Comparison of ENCODE assay signal across 8 mouse cellular contexts in the genomic region with DNA sequence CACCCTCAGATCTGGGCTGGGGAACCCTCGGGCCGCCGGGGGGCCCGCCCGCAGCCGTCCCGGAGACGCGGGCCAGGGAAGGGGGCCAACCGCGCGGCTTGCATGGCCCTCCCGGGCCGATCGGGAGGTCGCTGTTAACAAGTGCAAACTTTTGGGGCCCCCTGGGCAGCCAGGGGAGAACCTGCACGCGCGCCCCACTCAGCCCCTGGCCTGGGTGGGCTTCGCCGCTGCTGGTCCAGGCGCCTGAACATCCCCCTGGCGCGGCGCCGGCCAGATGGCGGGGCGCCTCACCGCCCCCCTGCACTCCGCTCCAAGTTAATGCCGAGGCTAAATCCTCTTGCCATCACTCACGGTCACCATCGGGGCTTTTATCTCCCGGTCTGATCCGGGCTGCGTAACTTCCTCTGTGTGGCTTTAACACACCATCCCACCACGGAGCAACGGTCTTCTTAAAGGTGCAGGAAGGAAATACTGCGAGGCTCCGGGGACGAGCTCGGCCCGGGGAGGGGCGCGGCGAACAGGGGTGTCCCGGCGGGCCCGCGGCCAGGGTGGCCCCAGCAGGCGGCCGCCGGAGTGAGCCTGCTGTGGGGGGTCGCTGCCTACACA. TPM values are rescaled to one million over a fixed set of nuclear protein-coding genes. Genes with fewer than 3 reads are reported as not detected.
DNase-seq lines count a peak whose midpoint lies in the region; ATAC-seq lines count a peak whose summit lies in the region.

A gene (minus strand): TSS at position 407 of the 606 bp plus-strand sequence.

- peak within 1 kb of the TSS; percentile 71 for H3K9ac ChIP-seq in hindbrain, embryonic 16.5 days (ENCODE audit: low read depth, low read length)

- peak within 1 kb of the TSS; percentile 90 for H3K4me2 ChIP-seq in hindbrain, embryonic 16.5 days (ENCODE audit: low read length)

- no peaks in the 10 kb centered on the region for H3K9me3 ChIP-seq in hindbrain, embryonic 16.5 days (ENCODE audit: control insufficient read depth, low read length)

- no peaks in the 10 kb centered on the region for H3K36me3 ChIP-seq in hindbrain, embryonic 16.5 days (ENCODE audit: control insufficient read depth, insufficient read depth, low read length)

- intact Hi-C loops in gastrocnemius, postnatal 14 days (cut with DNase I; ENCODE audit: low total_unique reads): no loop called here

- peaks cover 34% of the 10 kb centered on the region for H3K4me1 ChIP-seq in hindbrain, embryonic 16.5 days (ENCODE audit: control insufficient read depth, insufficient read depth, low read depth, low read length)

- 0% methylated on average over 45 of the region's 54 CpGs for WGBS in hindbrain, embryonic 16.5 days

- H3K4me3 ChIP-seq in hindbrain, embryonic 16.5 days (ENCODE audit: low read length): peak within 1 kb of the TSS; percentile 68

- DNase-seq in frontal cortex, adult 2 months (ENCODE audit: extremely low spot score in 1 of 2, low spot score in 1 of 2): peak in 1 of 2 experiments; percentile 59
- DNase-seq in frontal cortex, postnatal 25 days (ENCODE audit: low spot score in 2 of 2): no peak
- DNase-seq in brain, adult 2 months (ENCODE audit: low read depth, low spot score): peak; percentile 80
- peak; percentile 41 for DNase-seq in gastrocnemius, postnatal 14 days
- peak in 1 of 2 experiments; percentile 56 for DNase-seq in left cerebral cortex, adult 8-10 months (ENCODE audit: low spot score in 2 of 2)
- peak; percentile 68 to 79 for DNase-seq in lung, postnatal 4 days
- DNase-seq in right cerebral cortex, postnatal 4 days: peak; percentile 54

- H3K27ac ChIP-seq in hindbrain, embryonic 16.5 days (ENCODE audit: low read depth, low read length): peak within 1 kb of the TSS; percentile 70

- peak; percentile 70 for ATAC-seq in hindbrain, embryonic 16.5 days

- H3K27me3 ChIP-seq in hindbrain, embryonic 16.5 days (replicated peaks; ENCODE audit: control insufficient read depth, insufficient read depth, low read length): peaks cover 17% of the 10 kb centered on the region

RNA-seq across cellular contexts. Expression of the gene that starts here (rescaled TPM):
- polyA plus RNA-seq in frontal cortex, adult 2 months (2012; rRNA removed): 47.4 and 50.5 TPM in 2 replicates
- total RNA-seq in gastrocnemius, postnatal 14 days (2021): 10 to 100 TPM; 24.2 to 28.2 TPM
- polyA plus RNA-seq in hindbrain, embryonic 16.5 days (2015; fragmentation: Nextera tagmentation; extraction: Ambion mirVana): 3.5 and 4.1 TPM in 2 replicates
- 10 to 100 TPM; 71.9 to 82.7 (median 78.9) TPM for total RNA-seq in left cerebral cortex, adult 8-10 months (2022)

Comparison
In these comparisons a context has a peak if more than half of its experiments do, and no peak if none do; other contexts are left out.
1. DNase-seq: peak in brain, adult 2 months (single experiment), gastrocnemius, postnatal 14 days (single experiment), lung, postnatal 4 days (2 of 2) and right cerebral cortex, postnatal 4 days (single experiment); none in frontal cortex, postnatal 25 days (0 of 2).